Mouse (Mus musculus) cerebellum, adult 2 months (tissue): ENCODE measurements around the gene Hoxa3. TPM values are rescaled to one million over a fixed set of nuclear protein-coding genes. Genes with fewer than 3 reads are reported as not detected.

Source experiments
- DNase-seq, 2 experiments: peaks; one replicate each; pipeline ENCODE4 v3.0.0; 2021
- H3K27ac ChIP-seq: fragments of 200-500 bp; 2 replicates; pipeline ENCODE4 v1.5.1; 2012; ENCODE audit warnings: low read length, control low read depth, inconsistent platforms; ENCODE audit not compliant: insufficient read depth
- H3K27me3 ChIP-seq: fragments of 200-500 bp; 2 replicates; pipeline ENCODE4 v1.6.1; 2012; ENCODE audit warnings: inconsistent platforms, mild to moderate bottlenecking, low read length, moderate library complexity; ENCODE audit not compliant: control insufficient read depth, insufficient read depth
- H3K4me1 ChIP-seq: fragments of 200-500 bp; 2 replicates; pipeline ENCODE4 v1.6.1; 2011; ENCODE audit warnings: low read length; ENCODE audit not compliant: control insufficient read depth, insufficient read depth
- H3K4me3 ChIP-seq: fragments of 200-500 bp; replicated peaks from 2 replicates; pipeline ENCODE3; 2011; ENCODE audit warnings: mild to moderate bottlenecking, low read depth, low read length, control low read depth; ENCODE audit not compliant: insufficient read depth
- CTCF ChIP-seq: fragments of 200-500 bp; IDR thresholded peaks from 2 replicates; pipeline ENCODE4 v1.5.1; 2011; ENCODE audit warnings: low read depth, mild to moderate bottlenecking, control low read depth, low read length, moderate library complexity, borderline replicate concordance; ENCODE audit not compliant: insufficient read depth
- POLR2A ChIP-seq: fragments of 200-500 bp; IDR thresholded peaks from 2 replicates; pipeline ENCODE4 v1.6.1; 2011; ENCODE audit warnings: low read length, control low read depth, borderline replicate concordance; ENCODE audit not compliant: insufficient read depth
- WGBS: fragments of 180-500 bp; shearing (Covaris S2); methylation state at CpG from one replicate; pipeline ENCODE4 v1.1.7; 2018; 5-methylcytosine and 5-hydroxymethylcytosine counted together
- polyA plus RNA-seq: library from polyadenylated mRNA; depleted of rRNA; stranded (reverse); fragments of >200 nt; gene quantifications from 2 replicates; pipeline ENCODE4 v1.2.3, GENCODE M21; 2012

Gene Hoxa3
- polyA plus RNA-seq, 1 experiment, result 2.2 TPM

DNA sequence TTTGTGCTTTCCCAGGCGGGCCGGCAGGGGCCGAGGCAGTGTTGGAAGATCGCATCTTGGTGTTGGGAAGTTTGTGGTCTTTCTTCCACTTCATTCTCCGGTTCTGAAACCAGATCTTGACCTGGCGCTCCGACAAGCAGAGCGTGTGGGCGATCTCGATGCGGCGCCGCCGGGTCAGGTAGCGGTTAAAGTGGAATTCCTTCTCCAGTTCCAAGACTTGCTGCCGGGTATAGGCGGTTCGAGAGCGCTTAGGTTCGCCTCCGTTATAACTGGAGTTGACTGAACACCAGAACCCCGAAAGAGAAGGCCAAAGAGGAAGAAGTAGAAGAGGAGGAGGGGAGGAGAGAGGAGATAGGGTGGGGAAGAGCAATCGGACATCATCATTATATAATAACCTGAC is 22.7 kb downstream of the Hoxa3 start:
- H3K27me3 ChIP-seq, result peaks cover 18% of the 10 kb centered on the region; the same call in 1 of the 2 replicates
- TF ChIP-seq POLR2A (no peak), CTCF (no peak)
- no peak overlapping the region for H3K27ac ChIP-seq
- H3K4me3 ChIP-seq, result no peak overlapping the region
- no peaks in the 10 kb centered on the region for H3K4me1 ChIP-seq
- 3% methylated on average over 23 of the region's 23 CpGs for WGBS
- DNase-seq, result no peak

DNA sequence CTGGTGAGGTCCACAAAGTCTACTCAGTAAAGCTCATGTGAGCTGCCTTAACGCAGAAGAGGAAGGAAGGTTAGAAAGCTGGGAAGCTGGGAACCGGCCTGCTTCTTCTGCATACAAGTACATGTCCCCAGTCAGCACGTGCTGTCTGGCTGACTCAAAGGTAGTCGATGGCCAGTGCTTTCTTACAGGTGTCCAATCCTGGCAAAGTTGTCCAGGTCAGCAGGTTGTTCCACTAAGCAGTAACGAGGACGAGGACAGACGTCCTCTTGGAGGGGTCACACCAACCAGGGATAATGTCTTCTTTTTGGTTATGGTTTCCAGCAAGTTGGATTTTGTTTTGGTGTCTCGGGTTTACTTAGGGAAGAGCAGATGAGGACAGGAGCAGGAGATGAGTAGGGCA is 23.2 kb downstream of the Hoxa3 start:
- Histone ChIP-seq H3K27me3 (peaks cover 19% of the 10 kb centered on the region; the same call in 1 of the 2 replicates), H3K4me3 (no peak overlapping the region)

DNA sequence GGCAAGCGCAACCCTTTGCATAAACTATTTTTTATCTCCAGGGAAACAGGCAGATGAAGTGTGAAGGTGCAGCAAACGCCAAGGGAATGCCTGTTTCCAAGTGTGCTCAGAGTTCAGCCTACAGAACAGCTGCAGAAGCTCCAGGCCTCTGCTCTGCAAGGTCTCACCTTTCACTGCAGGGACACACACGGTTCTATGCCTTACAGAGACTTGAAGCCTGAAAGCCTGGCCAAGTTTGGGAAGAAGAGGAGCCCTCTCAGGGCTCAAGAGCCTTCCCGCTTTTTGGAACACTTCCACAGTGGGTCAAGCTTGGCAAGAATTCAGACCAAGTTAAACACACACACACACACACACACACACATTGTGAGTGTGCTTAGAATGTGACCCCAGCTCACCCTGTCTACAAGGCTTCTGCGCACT is 24.0 kb downstream of the Hoxa3 start:
- Histone ChIP-seq H3K27me3 (peaks cover 19% of the 10 kb centered on the region; the same call in 1 of the 2 replicates), H3K27ac (no peak overlapping the region), H3K4me3 (no peak overlapping the region), H3K4me1 (no peaks in the 10 kb centered on the region)
- TF ChIP-seq POLR2A (no peak), CTCF (no peak)
- DNase-seq, result no peak
- 14% methylated on average over 5 of the region's 5 CpGs for WGBS

More for the DNA sequence above, 23.2 kb downstream of the Hoxa3 start:
- TF ChIP-seq CTCF (no peak), POLR2A (no peak)
- no peak for DNase-seq
- Histone ChIP-seq H3K27ac (no peak overlapping the region), H3K4me1 (no peaks in the 10 kb centered on the region)
- 9% methylated on average over 8 of the region's 8 CpGs for WGBS

DNA sequence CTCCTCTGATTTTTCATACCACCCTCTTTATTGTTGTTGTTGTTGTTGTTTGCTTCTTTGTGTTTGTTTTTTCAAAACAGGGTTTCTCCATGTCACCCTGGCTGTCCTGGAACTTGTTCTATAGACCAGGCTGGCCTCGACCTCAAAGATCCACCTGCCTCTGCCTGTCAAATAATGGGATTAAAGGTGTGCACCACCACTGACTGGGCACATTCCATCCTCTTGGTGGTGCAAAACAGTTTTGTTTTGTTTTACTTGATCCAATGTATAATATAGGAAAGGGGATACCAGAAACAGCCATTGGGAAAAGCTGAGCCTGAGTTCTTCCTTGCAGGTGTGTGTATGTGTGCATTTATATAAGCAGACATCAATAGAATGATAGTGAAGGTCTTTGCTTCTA is 26.6 kb downstream of the Hoxa3 start:
- no peak for DNase-seq
- Histone ChIP-seq H3K4me1 (no peaks in the 10 kb centered on the region), H3K27me3 (peaks cover 14% of the 10 kb centered on the region; the same call in 1 of the 2 replicates), H3K4me3 (no peak overlapping the region), H3K27ac (no peak overlapping the region)
- no peak for TF ChIP-seq POLR2A
- no peak for TF ChIP-seq CTCF
- WGBS, result 11% methylated on average over 1 of the region's 1 CpGs

DNA sequence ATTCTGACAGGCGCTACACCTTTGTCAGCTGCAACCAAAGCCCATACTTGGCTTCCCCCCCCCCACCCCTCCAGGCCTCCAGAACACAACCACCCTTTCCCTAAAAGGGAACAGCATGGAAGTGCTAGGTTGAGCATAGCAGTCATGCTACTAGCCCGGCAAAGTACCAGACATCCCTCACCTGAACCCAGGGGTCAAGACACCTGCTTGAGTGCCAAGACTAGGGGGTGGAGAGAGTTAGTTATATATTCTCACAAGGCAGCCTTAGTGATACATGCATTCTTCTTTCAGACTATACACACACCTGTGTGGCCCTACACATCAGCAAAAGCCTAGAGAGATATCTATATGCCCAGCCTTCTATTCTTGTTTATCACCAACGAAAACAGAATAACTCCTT is 27.3 kb downstream of the Hoxa3 start:
- no peak overlapping the region for H3K4me3 ChIP-seq
- DNase-seq, result no peak
- peaks cover 7% of the 10 kb centered on the region; the same call in 1 of the 2 replicates for H3K27me3 ChIP-seq
- H3K4me1 ChIP-seq, result no peaks in the 10 kb centered on the region
- no peak overlapping the region for H3K27ac ChIP-seq
- WGBS, result 10% methylated on average over 3 of the region's 3 CpGs
- TF ChIP-seq CTCF (no peak), POLR2A (no peak)

DNA sequence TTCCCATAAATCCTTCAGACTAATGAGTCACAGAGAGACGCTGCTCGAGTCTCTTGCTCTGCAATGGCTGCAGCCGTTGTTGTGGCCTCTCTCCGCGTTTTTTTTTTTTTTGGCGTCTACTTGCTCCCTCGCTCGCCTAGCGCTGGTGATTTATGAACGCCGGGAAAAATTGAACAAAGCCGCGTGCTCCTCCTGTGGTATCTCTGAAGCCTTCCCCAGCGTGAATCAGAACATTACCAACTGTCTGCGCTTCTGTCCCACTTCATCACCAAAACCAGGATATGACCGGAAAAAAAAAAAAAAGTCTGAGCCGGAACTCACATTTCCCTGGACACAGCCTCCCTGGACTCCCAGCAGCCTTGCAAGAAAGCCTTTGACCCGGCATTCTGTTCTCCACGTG is 27.9 kb downstream of the Hoxa3 start:
- DNase-seq, result no peak
- Histone ChIP-seq H3K27ac (no peak overlapping the region), H3K4me1 (no peaks in the 10 kb centered on the region), H3K4me3 (no peak overlapping the region), H3K27me3 (peaks cover 8% of the 10 kb centered on the region; the same call in 1 of the 2 replicates)
- 2% methylated on average over 19 of the region's 19 CpGs for whole genome bisulfite sequencing
- TF ChIP-seq CTCF (no peak), POLR2A (no peak)

DNA sequence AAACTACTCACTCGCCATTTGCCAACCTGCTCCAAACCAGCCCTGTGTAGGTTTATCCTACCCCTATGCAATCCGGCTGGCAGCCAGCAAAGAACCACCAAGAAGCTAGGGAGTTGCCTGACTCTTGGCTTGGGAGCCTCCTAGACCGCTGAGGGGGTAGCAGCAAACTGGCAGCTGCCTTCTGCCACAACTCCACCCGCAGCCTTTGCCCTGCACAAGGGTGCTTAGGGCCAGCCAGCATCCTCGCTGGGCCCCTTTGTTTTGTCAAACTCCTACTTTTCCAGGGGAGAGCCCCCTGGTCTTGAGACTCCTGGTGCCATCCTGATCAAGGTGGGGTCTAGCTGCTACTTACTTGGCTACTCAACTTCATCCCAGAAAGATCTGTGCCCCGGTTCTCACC is 28.5 kb downstream of the Hoxa3 start:
- TF ChIP-seq POLR2A, result no peak
- no peak for TF ChIP-seq CTCF
- H3K27ac ChIP-seq, result no peak overlapping the region
- no peaks in the 10 kb centered on the region for H3K4me1 ChIP-seq
- DNase-seq, result no peak
- WGBS, result 3% methylated on average over 6 of the region's 6 CpGs
- no peak overlapping the region for H3K4me3 ChIP-seq
- H3K27me3 ChIP-seq, result peaks cover 7% of the 10 kb centered on the region; the same call in 1 of the 2 replicates

DNA sequence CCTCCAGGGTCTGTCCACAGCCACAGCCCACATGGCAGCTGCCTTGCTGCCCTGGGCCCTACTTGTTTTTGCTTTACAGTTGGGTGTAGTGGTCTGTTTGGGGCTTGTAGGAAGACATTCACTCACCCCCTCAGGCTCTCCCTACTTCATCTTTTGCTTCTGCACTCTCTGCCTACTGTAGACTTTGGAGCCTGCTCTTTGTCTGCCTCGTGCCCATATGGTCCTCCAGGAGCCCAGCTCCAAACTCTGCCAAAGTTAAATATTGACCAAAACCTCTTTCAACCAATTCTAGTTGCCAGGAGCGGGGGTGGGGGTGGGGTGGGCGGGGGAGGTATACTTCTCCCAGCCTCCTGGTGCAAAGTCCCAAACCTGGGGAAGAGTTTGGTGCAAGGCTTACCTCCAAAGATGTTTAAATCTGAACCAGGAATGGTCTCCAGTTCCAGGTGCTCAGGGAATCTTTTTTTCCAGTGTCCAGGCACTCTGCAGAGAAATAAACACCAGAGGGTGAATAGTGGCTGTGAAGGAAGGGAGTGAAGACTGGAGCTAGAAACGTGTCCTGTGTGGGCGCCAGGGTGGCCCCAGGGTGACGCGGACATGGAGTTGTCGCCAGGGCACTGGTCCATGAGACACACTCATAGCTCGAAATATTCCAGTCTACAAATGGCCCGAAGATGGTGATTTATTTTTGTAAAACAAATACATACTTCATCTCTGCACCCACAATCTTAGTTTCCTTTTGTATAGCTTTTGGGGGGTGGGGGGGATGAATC is 29.6 kb downstream of the Hoxa3 start:
- H3K4me1 ChIP-seq, result no peaks in the 10 kb centered on the region
- H3K27me3 ChIP-seq, result peaks cover 7% of the 10 kb centered on the region; the same call in 1 of the 2 replicates
- WGBS, result 9% methylated on average over 10 of the region's 10 CpGs
- H3K4me3 ChIP-seq, result no peak overlapping the region
- H3K27ac ChIP-seq, result no peak overlapping the region
- TF ChIP-seq POLR2A, result no peak
- no peak for TF ChIP-seq CTCF
- DNase-seq, result no peak
